Mouse (Mus musculus) adrenal gland (tissue): Measurements from ENCODE around the gene Dexi.

Experiments
- intact Hi-C: fragments of 180-260 bp; cut with DNase I; formaldehyde crosslinking; loops from one replicate; pipeline ENCODE4 v1.15.1; 2025

The Dexi gene

GRCm38 (mm10) chr16:10541598-10541930 lies 1.3 kb downstream of the Dexi start:
- intact Hi-C loops = no loop called here

DNA sequence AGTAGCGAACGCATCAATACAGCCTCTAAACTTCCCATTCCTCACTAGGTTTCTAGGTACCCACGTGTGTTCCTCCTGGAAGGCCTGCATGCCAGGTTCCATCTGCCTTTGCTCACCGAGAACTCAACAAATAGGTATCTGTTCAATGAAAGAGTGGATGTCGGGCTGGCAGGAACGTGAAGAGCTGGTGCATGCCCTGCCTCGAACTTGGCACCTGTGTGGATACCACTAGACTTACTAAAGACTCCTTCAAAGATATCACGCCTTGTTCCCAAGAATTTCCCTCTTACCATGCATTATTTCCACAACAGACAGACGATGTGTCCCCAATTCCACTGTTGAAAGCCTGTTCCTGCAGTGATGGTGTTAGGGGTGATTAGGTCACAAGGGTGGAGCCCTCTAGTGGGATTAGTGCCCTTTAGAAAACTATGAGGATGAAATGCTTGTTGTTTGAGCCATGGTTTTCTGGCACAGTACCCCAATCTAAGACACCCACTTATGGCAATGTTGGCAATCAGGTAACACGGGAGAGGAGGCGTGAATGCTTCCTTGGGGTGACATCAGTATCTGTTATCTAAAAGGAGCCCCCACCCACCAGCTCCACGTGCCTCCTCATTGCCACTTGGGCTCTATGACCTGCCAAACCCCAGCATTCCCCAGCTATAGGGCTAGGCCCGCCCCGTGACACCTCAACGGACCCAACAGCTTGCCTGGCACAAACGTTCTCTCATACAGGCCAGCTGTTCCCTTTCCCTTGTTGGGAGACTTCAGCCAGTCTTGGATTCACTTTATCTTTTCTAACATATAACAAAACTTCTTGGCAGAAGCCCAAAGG lies 1.9 kb downstream of the Dexi start:
- intact Hi-C loops = no loop called here

GRCm38 (mm10) chr16:10536961-10537360 lies 5.9 kb downstream of the Dexi start:
- intact Hi-C loops = no loop called here

DNA sequence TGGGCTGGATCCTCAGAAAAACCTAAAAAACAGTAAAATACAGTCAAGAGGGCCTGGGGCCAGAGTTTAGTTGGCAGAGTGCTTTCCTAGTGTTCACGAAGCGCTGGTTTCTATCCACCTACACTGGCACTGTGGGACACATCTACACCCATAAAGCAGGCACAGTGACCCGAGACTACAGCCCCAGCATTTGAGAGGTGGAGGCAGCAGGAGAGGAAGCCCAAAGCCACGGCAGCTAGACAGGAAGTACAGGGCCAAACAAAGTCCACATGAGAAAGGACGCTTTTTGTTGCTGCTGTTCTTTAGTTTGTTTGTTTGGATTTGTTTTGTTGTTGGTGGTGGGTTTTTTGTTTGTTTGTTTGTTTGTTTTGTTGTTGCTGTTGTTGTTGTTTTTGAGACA lies 6.5 kb downstream of the Dexi start:
- intact Hi-C loops = no loop called here

GRCm38 (mm10) chr16:10534567-10534966 lies 8.3 kb downstream of the Dexi start:
- intact Hi-C loops = no loop called here

- intact Hi-C loops = no loop called here
Measured at GRCm38 (mm10) chr16:10533781-10534180, 9.1 kb downstream of the Dexi start.

DNA sequence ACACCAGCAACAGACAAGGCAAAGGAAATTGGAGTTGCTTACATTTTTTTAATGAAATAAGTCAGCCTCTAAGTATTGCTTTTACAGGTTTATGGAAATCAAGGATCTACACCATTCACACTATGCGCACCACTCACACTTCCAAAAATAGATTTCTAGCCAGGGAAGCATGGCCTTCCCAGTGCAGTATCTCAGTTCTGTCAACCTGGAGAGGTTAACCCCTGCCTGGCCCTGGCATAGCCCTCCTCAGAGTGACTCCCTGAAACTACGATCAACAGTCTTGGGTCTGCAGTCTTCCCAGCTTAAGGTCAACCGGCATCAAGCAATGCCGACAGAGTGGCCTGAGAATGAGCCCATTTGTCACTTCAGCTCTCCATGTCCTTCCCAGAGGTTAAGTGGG lies 12.7 kb downstream of the Dexi start:
- intact Hi-C loops = no loop called here

GRCm38 (mm10) chr16:10528382-10528781 lies 14.5 kb downstream of the Dexi start:
- intact Hi-C loops = no loop called here

GRCm38 (mm10) chr16:10527046-10527644 lies 15.7 kb downstream of the Dexi start:
- intact Hi-C loops = no loop called here

DNA sequence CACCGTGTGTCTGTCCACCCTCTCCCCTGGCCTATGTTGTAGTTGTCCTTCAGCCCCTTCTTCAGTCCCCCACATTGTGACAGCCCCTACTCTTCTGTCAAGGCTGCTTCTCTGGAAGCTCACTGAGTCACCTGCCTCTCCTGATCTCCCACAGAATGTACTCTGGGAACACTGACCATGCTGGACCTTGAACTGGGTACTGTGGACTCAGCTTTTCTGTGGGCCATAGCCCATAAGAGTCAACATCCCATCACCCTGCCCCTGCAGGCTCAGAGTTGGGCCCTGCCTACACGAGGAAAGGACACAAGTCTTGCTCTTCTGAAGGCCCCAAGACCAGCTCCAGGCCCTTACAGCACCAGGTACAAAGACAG lies 17.3 kb downstream of the Dexi start:
- intact Hi-C loops = no loop called here

GRCm38 (mm10) chr16:10524866-10525609 lies 17.8 kb downstream of the Dexi start:
- intact Hi-C loops = loop anchor here (5.0 kb wide), 2 partner anchors 108 to 243 kb away; no protein-coding TSS in a partner anchor

DNA sequence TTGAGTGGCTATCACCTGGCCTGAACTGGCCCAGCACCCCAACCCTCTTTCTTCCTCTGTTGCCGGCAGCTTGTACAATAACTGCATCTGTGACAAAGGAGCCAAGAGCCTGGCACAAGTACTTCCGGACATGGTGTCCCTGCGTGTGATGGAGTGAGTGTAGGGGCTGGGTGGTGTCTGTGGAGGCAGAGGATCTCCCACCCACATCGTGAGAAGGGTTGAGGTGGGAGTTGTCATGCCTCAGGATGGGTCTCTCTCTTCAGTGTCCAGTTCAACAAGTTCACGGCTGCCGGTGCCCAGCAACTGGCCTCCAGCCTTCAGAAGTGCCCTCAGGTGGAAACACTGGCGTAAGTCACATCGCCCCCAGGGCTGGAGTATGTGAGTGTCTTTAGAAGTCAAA lies 19.2 kb downstream of the Dexi start:
- intact Hi-C loops = loop anchor here (5.0 kb wide), 2 partner anchors 106 to 241 kb away; no protein-coding TSS in a partner anchor

- intact Hi-C loops = loop anchor here (5.0 kb wide), 2 partner anchors 106 to 241 kb away; no protein-coding TSS in a partner anchor
Measured at GRCm38 (mm10) chr16:10522811-10523210, 20.0 kb downstream of the Dexi start.

DNA sequence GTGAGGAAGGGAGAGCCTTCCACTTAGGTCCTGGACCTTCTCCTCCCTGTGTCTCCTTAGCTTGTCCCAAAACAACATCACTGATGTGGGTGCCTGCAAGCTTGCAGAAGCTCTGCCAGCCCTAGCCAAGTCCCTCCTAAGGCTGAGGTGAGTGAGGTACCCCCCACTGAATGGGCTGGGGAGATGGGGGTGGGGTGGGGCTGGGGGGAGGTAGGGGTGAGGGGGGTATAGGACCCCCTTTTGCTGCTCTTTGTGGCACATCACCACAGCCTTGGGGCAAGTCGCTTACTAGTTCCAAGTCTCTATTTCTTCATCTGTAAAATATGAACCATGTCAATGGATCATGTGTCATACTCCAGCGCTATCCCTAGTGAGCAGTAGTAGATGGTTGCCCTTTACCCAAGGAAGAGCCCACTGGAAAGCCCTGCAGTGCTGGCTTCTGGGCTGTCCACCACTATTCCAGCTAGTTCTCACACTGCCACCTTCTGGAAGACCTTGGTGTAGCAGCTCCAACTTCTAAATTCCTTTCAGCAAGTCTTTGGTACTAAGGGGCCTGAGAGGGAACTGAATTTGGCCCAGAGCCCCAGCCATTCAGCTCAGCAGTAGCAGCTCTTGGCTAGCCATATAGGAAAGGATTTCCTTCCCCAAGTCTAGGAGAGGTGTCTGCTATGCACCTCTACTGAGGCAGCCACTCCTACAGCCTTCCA lies 21.8 kb downstream of the Dexi start:
- intact Hi-C loops = loop anchor here (5.0 kb wide), 2 partner anchors 104 to 239 kb away; no protein-coding TSS in a partner anchor

DNA sequence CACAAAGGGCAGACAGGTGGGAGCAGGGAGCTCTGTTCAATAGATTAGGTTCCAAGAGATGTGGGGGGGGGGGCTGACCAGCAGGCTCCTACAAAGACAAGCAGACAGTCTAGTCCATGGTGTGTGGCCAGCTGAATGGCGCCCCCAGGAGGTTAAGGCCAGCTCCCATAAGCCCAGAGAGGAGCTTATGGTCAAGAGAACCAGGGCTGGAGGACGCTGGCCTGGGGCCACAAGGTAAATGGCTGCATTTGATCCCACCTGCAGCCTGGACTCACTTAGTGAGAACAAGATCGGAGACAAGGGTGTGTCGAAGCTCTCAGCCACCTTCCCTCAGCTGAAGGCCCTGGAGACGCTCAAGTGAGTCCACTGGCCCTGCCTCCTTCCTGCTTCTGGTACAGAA lies 24.8 kb downstream of the Dexi start:
- intact Hi-C loops = no loop called here

DNA sequence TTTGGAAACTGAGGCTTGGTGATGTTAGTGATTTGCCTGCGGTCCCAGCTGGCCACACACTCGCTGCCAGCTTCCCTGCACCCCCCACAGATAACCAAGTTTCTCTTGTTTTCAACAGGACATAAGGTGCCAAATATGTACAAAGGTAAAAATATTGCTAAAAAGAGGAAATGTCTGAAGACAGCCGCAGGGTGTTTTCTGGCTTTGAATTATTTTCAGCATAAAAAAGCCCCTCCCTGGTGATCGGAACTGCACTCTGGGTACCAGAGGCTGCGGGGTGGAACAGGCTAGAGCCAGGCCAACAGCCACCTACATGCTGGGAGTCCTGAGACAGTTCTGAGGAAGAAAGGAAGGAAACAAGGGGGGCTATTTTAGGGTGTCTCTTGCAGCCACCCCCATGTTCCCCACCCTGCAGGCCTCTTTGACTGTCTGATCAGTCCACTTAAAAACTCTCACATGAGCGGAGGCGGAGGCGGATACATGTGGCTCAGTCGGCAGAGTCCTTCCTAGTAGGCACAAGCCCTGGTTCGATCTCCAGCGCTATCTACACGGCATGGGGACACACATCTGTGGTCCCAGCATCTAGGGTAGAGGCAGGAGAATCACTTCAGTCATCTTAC lies 26.8 kb downstream of the Dexi start:
- intact Hi-C loops = no loop called here

GRCm38 (mm10) chr16:10511134-10511520 lies 31.7 kb downstream of the Dexi start:
- intact Hi-C loops = no loop called here

GRCm38 (mm10) chr16:10510477-10511133 lies 32.2 kb downstream of the Dexi start:
- intact Hi-C loops = no loop called here

GRCm38 (mm10) chr16:10508691-10509090 lies 34.2 kb downstream of the Dexi start:
- intact Hi-C loops = no loop called here

DNA sequence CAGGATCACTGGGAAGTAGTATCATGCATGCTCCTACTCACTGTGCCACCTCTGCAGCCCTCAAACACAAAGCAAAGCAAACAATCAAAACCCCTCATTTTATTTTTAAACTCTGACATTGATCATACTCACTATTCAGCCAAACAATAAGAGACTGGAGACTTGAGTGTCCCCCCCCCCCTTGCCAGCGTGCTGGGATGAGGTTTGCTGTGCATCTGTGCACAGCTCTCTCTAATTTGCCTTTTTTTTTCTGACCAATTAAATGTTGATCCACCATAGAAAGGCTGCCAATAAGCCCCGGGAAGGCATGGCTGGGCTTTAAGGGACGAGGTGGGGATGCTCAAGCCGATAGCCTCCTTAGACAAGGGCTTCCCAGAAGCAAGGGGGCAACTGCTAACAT lies 35.4 kb downstream of the Dexi start:
- intact Hi-C loops = no loop called here

DNA sequence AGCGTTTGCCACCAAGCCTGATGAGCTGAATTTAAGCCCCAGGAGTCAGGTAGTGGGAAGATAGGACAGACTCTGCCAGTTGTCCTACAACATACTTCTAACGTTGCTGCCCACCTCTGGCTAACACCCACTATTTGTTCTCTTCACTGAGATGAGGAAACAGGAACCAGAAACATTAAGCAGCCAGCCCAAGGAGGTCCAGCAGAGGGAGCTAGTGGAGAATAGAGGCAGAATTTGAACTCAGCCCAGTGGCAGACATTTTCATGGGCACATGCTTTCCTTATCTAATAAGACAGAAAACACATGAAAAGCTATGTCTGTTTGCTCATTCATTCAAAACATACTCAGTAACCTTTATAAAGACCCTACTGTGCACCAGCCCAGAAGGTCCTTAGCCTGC lies 39.8 kb downstream of the Dexi start:
- intact Hi-C loops = no loop called here
